Mouse (Mus musculus) thymus, adult 2 months (tissue): ENCODE measurements at regions not wholly inside any gene's neighbourhood (a gene's known extent, or its start where the extent isn't known, plus 50 kb on each side); places are given as distances from the start of the nearest gene placed in this dataset.

Experiments
- DNase-seq: peaks from one replicate; pipeline ENCODE4 v3.0.0; 2021
- H3K27ac ChIP-seq: fragments of 200-500 bp; 2 replicates; pipeline ENCODE4 v1.5.1; 2012; ENCODE audit warnings: low read length, control low read depth; ENCODE audit not compliant: control insufficient read depth, insufficient read depth
- H3K27me3 ChIP-seq: fragments of 200-500 bp; 2 replicates; pipeline ENCODE4 v1.6.1; 2012; ENCODE audit warnings: mild to moderate bottlenecking, low read length, moderate library complexity, mixed read lengths; ENCODE audit not compliant: control insufficient read depth, insufficient read depth
- H3K36me3 ChIP-seq: fragments of 200-500 bp; 2 replicates; pipeline ENCODE4 v1.6.1; 2012; ENCODE audit warnings: mild to moderate bottlenecking, low read length, moderate library complexity; ENCODE audit not compliant: control insufficient read depth, insufficient read depth
- H3K4me1 ChIP-seq: fragments of 200-500 bp; replicated peaks from 2 replicates; pipeline ENCODE4 v1.6.1; 2012; ENCODE audit warnings: low read length; ENCODE audit not compliant: control insufficient read depth, insufficient read depth
- H3K4me3 ChIP-seq: fragments of 200-500 bp; 2 replicates; pipeline ENCODE4 v1.5.1; 2012; ENCODE audit warnings: mild to moderate bottlenecking, low read length, control low read depth, moderate library complexity; ENCODE audit not compliant: control insufficient read depth, insufficient read depth
- CTCF ChIP-seq: fragments of 200-500 bp; IDR thresholded peaks from 2 replicates; pipeline ENCODE4 v1.5.1; 2012; ENCODE audit warnings: mild to moderate bottlenecking, control low read depth, low read length, moderate library complexity, borderline replicate concordance; ENCODE audit not compliant: control insufficient read depth, poor library complexity, insufficient read depth; ENCODE audit errors: extremely low read depth
- POLR2A ChIP-seq: fragments of 200-500 bp; IDR thresholded peaks from 2 replicates; pipeline ENCODE4 v1.6.1; 2012; ENCODE audit warnings: mild to moderate bottlenecking, low read length, control low read depth, moderate library complexity; ENCODE audit not compliant: control insufficient read depth, poor library complexity, insufficient read depth; ENCODE audit errors: extremely low read depth
- WGBS: fragments of 180-500 bp; shearing (Covaris S2); methylation state at CpG from one replicate; pipeline ENCODE4 v1.1.7; 2018; 5-methylcytosine and 5-hydroxymethylcytosine counted together

DNA sequence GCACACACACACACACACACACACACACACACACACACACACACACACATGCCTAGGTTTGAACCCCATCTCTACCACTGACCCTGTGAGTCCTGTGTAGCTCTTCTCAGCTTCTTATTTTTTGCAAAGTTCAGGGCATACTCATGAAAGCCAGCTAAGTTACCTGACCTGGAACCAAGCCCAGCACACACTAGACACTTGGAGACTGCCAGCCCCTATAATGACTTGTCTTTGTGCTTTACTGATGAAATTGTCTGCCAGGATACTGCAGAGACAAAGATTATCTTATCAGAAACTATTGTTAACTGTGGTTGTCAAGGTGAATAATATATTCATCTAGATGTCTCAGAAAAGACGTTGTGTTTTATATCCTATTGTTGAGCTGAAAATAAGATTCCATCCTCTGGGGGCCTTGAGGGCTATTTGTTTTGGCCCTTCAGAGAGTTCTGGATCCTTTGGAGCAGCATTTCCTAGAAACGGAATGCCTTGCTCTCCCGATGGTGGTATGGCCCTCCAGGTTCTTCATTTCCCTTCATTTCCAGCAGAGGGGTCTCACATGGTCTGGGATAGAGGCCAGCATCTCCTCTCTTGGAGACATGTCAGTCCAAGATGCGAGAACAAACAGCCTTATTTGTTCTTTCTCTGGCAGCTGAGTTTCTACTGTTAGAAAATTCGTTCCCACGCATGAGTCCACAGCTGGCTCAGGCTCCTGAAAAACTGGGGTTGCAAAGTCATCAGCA, 402.6 kb downstream of the Tns1 start:
- 86% methylated on average over 6 of the region's 6 CpGs for WGBS
- Histone ChIP-seq H3K4me1 (no peaks in the 10 kb centered on the region), H3K27me3 (no peaks in the 10 kb centered on the region), H3K4me3 (no peak overlapping the region), H3K27ac (no peak overlapping the region), H3K36me3 (no peaks in the 10 kb centered on the region)
- no peak for DNase-seq
- TF ChIP-seq CTCF (no peak), POLR2A (no peak)

DNA sequence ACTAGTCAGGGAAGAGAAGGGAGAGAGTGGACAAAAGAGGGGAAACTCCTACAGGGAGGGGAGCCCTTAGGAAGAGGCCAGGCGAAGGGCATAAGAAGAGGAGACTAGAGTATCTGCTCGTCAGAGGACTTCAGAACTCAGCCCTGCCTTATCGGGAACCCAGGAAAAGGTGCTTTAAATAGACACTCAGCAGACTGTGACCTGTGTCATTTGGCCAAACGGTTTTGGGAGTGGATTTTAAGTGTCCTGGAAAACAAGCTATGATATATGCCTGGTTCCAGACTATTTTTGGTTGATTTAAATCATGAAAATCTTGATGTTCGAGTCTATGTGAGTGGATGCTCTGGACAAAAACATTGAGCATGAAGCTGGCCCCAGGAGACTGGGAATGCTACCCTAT, 405.8 kb downstream of the Tns1 start:
- no peak overlapping the region for H3K27ac ChIP-seq
- no peaks in the 10 kb centered on the region for H3K27me3 ChIP-seq
- no peak overlapping the region for H3K4me3 ChIP-seq
- no peaks in the 10 kb centered on the region for H3K36me3 ChIP-seq
- no peak for TF ChIP-seq POLR2A
- no peak for TF ChIP-seq CTCF
- H3K4me1 ChIP-seq: no peaks in the 10 kb centered on the region
- 77% methylated on average over 5 of the region's 5 CpGs for whole genome bisulfite sequencing
- DNase-seq: no peak

DNA sequence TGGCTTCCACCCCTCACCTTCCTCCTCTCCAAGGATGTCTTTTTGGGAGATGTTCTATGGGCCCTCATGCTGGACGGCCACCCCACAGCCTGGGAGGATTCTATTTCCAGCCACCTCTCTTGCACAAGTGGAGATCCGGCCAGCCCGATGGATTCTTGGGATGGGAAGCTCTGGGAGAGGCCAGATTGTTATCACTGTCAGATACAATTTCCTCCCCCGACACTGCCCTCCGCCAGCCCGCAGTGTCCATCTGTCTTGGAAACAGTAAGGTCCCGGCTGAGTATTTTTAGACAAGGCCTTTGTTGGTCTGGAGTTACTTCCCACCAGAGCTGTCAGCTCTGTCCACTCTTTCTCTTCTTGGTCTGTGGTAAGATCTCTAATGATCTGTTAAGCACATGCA, 406.8 kb downstream of the Tns1 start:
- TF ChIP-seq CTCF: no peak
- TF ChIP-seq POLR2A: no peak

DNA sequence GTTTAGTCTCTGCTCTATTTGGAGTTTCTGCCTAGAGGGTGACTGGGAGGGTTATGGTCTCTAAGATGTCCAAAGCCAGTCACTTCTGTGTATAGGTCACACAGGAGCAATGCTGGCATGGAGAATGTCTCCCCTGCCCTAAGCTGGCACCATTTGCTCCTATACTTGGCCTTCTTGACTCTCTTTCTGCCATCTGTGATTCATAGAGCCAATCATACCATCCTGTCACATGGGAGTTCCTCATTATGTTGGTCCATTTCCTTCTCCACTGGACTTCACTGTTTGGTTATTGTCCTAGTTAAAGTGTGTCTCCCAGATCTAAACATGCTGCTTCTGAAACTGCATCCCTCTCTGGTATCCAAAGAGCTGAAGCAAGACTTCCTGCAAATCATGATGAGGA, 407.3 kb downstream of the Tns1 start:
- no peaks in the 10 kb centered on the region for H3K4me1 ChIP-seq
- TF ChIP-seq POLR2A (no peak), CTCF (no peak)
- no peak for DNase-seq
- H3K27ac ChIP-seq: no peak overlapping the region
- H3K4me3 ChIP-seq: no peak overlapping the region
- no peaks in the 10 kb centered on the region for H3K27me3 ChIP-seq
- no peaks in the 10 kb centered on the region for H3K36me3 ChIP-seq

More for the DNA sequence above, 406.8 kb downstream of the Tns1 start:
- DNase-seq: no peak
- Histone ChIP-seq H3K36me3 (no peaks in the 10 kb centered on the region), H3K4me1 (no peaks in the 10 kb centered on the region), H3K4me3 (no peak overlapping the region), H3K27ac (no peak overlapping the region), H3K27me3 (no peaks in the 10 kb centered on the region)
- 56% methylated on average over 7 of the region's 7 CpGs for WGBS

DNA sequence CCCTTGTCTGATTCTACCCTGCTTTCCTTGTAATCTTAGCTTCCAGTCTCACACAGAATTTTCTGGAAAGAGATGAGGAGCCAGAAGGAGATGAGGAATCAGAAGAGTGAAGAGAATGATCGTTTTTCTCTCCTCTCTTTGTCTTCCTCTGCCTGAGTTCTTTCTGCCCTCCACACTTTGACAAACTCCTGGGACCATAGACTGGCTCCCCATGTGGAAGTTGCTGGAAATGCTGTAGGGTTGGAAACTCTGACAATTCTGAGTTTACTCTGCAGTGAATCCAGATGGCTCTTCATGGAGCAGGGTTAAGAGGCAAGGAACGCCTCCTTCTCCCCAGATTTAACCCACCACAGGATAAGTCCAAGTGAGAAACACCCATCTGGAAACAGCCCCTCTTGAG, 408.7 kb downstream of the Tns1 start:
- no peak overlapping the region for H3K27ac ChIP-seq
- no peaks in the 10 kb centered on the region for H3K36me3 ChIP-seq
- no peaks in the 10 kb centered on the region for H3K4me1 ChIP-seq
- DNase-seq: no peak
- WGBS: 68% methylated on average over 2 of the region's 2 CpGs
- no peaks in the 10 kb centered on the region for H3K27me3 ChIP-seq
- no peak overlapping the region for H3K4me3 ChIP-seq
- no peak for TF ChIP-seq CTCF
- no peak for TF ChIP-seq POLR2A

GRCm38 (mm10) chr1:73702428-73702842, 421.8 kb downstream of the Tns1 start:
- WGBS: 38% methylated on average over 4 of the region's 4 CpGs
- no peak overlapping the region for H3K4me3 ChIP-seq
- no peak overlapping the region for H3K27ac ChIP-seq
- no peaks in the 10 kb centered on the region for H3K36me3 ChIP-seq
- TF ChIP-seq POLR2A: no peak
- no peaks in the 10 kb centered on the region for H3K27me3 ChIP-seq
- DNase-seq: no peak
- no peaks in the 10 kb centered on the region for H3K4me1 ChIP-seq

DNA sequence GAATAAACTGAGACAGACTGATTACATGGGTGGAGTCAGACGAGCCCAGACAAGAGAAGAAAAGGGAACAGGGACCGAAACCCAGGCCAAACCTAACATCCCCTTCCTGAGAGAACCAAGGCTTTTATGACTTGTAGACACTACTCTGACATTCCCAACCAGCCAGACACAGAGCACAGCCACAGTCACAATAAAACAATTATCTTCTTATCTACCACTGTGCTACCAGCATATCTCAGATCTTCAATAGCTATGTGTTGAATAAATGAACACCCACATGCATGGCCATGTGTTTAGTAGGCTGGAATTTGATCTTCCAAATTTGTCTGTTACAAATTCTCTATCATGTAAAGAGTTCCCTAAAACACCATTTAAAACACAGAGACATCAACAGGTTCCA, 430.7 kb downstream of the Tns1 start:
- 79% methylated on average over 2 of the region's 2 CpGs for WGBS
- H3K4me1 ChIP-seq: no peaks in the 10 kb centered on the region
- TF ChIP-seq POLR2A (no peak), CTCF (no peak)
- H3K27me3 ChIP-seq: no peaks in the 10 kb centered on the region
- H3K4me3 ChIP-seq: no peak overlapping the region
- no peak for DNase-seq
- H3K36me3 ChIP-seq: no peaks in the 10 kb centered on the region
- H3K27ac ChIP-seq: no peak overlapping the region
